8 mouse cellular contexts compared by ENCODE assay signal in genomic region chr16:94371301-94371931, GRCm38 (mm10). TPM values are rescaled to one million over a fixed set of nuclear protein-coding genes. Genes with fewer than 3 reads are reported as not detected.
A peak's percentile ranks its signal among the peaks of the same experiment; 100 is the strongest.
DNase-seq lines count a peak whose midpoint lies in the region; ATAC-seq and TF ChIP-seq lines count a peak whose summit lies in the region.

Pigp (minus strand) TSS chr16:94371842.

- no peaks in the 10 kb centered on the region for H3K9me3 ChIP-seq in limb, embryonic 15.5 days
- H3K9me3 ChIP-seq in midbrain, postnatal 0 days (ENCODE audit: low read length), result no peaks in the 10 kb centered on the region

- TF ChIP-seq CTCF in midbrain, postnatal 0 days (IDR thresholded peaks at IDR 0.05), result peak; percentile 48

- H3K4me1 ChIP-seq in limb, embryonic 15.5 days, result peaks cover 14% of the 10 kb centered on the region
- H3K4me1 ChIP-seq in midbrain, postnatal 0 days (ENCODE audit: insufficient read depth, low read length), result peaks cover 8% of the 10 kb centered on the region; the same call in 1 of the 2 replicates

- H3K36me3 ChIP-seq in limb, embryonic 15.5 days, result peaks cover 2% of the 10 kb centered on the region; the same call in 1 of the 2 replicates
- no peaks in the 10 kb centered on the region for H3K36me3 ChIP-seq in midbrain, postnatal 0 days (ENCODE audit: insufficient read depth, low read length)

- H3K27me3 ChIP-seq in limb, embryonic 15.5 days, result no peaks in the 10 kb centered on the region
- no peaks in the 10 kb centered on the region for H3K27me3 ChIP-seq in midbrain, postnatal 0 days (ENCODE audit: insufficient read depth, low read length)

- H3K9ac ChIP-seq in limb, embryonic 15.5 days, result peak within 1 kb of the TSS; percentile 94
- peak within 1 kb of the TSS; percentile 100 for H3K9ac ChIP-seq in midbrain, postnatal 0 days (replicated peaks; ENCODE audit: low read length, poor library complexity, severe bottlenecking)

- peak within 1 kb of the TSS; percentile 67 for H3K4me2 ChIP-seq in limb, embryonic 15.5 days
- H3K4me2 ChIP-seq in midbrain, postnatal 0 days (ENCODE audit: low read depth, low read length, poor library complexity, severe bottlenecking), result peak within 1 kb of the TSS; percentile 53

- DNase-seq in 416B (ENCODE audit: low read depth) (peak; percentile 81), R1 (ENCODE audit: low read depth, low spot score) (peak; percentile 93)
- peak; percentile 84 for DNase-seq in embryo, embryonic 11.5 days (ENCODE audit: low read depth, low spot score)
- peak; percentile 97 for DNase-seq in heart, adult 11 months
- DNase-seq in kidney, adult 18-20 months, result peak; percentile 70
- peak; percentile 93 for DNase-seq in midbrain, postnatal 0 days (ENCODE audit: low spot score)
- peak; percentile 39 for DNase-seq in urinary bladder, adult 2 months (ENCODE audit: low spot score)

- H3K4me3 ChIP-seq in limb, embryonic 15.5 days, result peak within 1 kb of the TSS; percentile 99
- peak within 1 kb of the TSS; percentile 92 for H3K4me3 ChIP-seq in midbrain, postnatal 0 days (ENCODE audit: low read depth, low read length)

- peak; percentile 82 for ATAC-seq in limb, embryonic 15.5 days (ENCODE audit: insufficient number of reproducible peaks, low FRiP score, low TSS enrichment, low read depth)
- peak; percentile 90 for ATAC-seq in midbrain, postnatal 0 days (ENCODE audit: low FRiP score)

- under 1% methylated on average over 39 of the region's 43 CpGs for WGBS in limb, embryonic 15.5 days
- WGBS in midbrain, postnatal 0 days, result 0% methylated on average over 28 of the region's 43 CpGs

- peak within 1 kb of the TSS; percentile 98 for H3K27ac ChIP-seq in limb, embryonic 15.5 days
- peak within 1 kb of the TSS; percentile 100 for H3K27ac ChIP-seq in midbrain, postnatal 0 days (ENCODE audit: low read depth, low read length)

RNA-seq across cellular contexts. Expression of gene Pigp, which starts in this region (rescaled TPM):
- polyA plus RNA-seq in limb, embryonic 15.5 days (2015; fragmentation: Nextera tagmentation; extraction: Ambion mirVana), result 109 and 128 TPM in 2 replicates
- 92.0 and 114 TPM in 2 replicates for total RNA-seq in midbrain, postnatal 0 days (2014; rRNA removed)
- 143 and 148 TPM in 2 replicates for polyA plus RNA-seq in midbrain, postnatal 0 days (2015; fragmentation: Nextera tagmentation; extraction: Ambion mirVana)
- 92.5 and 102 TPM in 2 replicates for polyA plus RNA-seq in urinary bladder, adult 2 months (2012; rRNA removed)

Comparison
In these comparisons a context has a peak if more than half of its experiments do, and no peak if none do; other contexts are left out.
1. Peak in every context shown above with its lines: DNase-seq, ATAC-seq, H3K4me3 ChIP-seq and H3K27ac ChIP-seq.
2. DNase-seq: peak in every context shown above with its lines; median percentile 97 in heart, adult 11 months; 93 in R1; 93 in midbrain, postnatal 0 days; 84 in embryo, embryonic 11.5 days; 81 in 416B; 70 in kidney, adult 18-20 months; 39 in urinary bladder, adult 2 months.